Mouse (Mus musculus) retina, adult 2 months (tissue): ENCODE results near the gene Anxa5.

Experiments used
- DNase-seq: peaks from one replicate; pipeline ENCODE4 v3.0.0-alpha.2; 2012; ENCODE audit warnings: low read depth, low spot score

Gene Anxa5

DNA sequence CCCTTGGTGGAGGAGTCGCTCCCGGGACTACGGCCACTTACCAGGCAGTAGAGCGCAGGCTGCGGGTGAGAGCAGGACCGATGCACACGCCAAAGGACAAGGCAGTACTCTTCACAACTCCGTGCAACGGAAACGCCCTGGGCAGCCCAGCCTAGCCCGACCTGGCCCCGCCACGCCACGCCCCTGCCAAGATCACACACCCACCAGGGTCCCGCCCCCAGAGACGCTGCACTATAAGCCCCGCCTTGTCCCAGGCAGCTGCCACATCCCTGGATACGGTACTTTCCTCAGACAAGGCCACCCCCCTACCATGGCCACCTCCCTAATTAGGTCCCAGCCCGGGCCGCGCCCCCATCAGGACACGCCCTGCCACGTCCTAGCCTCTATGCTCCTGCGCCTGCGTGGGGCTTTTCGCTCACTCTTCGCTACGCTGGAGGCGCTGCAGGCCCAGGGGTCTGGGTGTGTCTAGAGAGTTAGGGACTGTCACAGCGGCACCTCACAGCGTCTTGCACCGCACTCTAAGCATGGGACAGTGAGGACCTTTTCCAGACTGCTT, at the start of gene Anxa5, which contains the start of gene 1810062G17Rik:
Gene Anxa5 (minus strand): TSS at position 363 of the 556 bp plus-strand sequence.
Gene 1810062G17Rik (plus strand): TSS at position 406 of the 556 bp plus-strand sequence.
- DNase-seq: peak; percentile 68

DNA sequence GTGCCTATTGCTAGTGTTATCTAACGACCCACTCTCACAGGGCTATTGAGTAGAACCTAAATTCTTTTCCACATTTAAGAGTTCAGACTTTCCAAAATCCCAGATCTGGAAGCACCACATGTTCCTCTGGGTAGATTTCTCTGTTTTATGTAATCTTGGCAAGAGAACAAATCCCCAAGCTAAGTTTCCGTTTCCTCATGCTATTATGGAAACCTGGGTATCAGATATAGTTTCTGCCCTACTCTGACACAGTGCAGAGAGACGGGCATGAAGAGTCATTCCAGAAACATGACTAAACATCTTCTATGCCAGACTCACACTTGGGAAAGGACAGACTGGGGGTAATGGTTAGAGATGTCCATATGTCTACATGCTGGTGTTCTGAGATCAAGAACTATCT, 48.8 kb upstream of the Anxa5 start:
- DNase-seq: no peak

GRCm38 (mm10) chr3:36522137-36522536, 46.4 kb upstream of the Anxa5 start:
- DNase-seq: no peak

GRCm38 (mm10) chr3:36521073-36522060, 45.7 kb upstream of the Anxa5 start, which contains the start of gene Gm11549:
Gene Gm11549, minus strand, starts transcription at chr3:36521813.
- DNase-seq: no peak

- DNase-seq: no peak
These were observed 40.5 kb upstream of the Anxa5 start for GRCm38 (mm10) chr3:36516196-36516595.

DNA sequence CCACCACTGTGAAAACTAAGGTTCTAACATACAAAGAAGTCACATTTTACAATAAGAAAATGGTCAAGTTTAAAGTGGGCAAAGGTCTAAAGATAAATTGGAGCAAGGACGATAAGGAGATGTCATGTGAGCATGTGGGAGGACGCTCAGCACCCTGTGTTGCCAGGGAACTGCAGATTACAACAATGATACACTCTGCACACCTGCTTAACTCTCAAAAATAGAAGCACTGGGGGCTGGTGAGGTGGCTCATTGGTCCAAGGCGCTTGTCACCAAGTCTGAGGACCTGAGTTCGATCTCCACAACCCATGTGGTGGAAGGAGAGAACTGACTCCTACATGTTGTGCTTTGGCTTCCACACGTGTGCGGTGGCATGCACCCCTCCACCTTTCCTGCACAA, 35.8 kb upstream of the Anxa5 start:
- DNase-seq: no peak

DNA sequence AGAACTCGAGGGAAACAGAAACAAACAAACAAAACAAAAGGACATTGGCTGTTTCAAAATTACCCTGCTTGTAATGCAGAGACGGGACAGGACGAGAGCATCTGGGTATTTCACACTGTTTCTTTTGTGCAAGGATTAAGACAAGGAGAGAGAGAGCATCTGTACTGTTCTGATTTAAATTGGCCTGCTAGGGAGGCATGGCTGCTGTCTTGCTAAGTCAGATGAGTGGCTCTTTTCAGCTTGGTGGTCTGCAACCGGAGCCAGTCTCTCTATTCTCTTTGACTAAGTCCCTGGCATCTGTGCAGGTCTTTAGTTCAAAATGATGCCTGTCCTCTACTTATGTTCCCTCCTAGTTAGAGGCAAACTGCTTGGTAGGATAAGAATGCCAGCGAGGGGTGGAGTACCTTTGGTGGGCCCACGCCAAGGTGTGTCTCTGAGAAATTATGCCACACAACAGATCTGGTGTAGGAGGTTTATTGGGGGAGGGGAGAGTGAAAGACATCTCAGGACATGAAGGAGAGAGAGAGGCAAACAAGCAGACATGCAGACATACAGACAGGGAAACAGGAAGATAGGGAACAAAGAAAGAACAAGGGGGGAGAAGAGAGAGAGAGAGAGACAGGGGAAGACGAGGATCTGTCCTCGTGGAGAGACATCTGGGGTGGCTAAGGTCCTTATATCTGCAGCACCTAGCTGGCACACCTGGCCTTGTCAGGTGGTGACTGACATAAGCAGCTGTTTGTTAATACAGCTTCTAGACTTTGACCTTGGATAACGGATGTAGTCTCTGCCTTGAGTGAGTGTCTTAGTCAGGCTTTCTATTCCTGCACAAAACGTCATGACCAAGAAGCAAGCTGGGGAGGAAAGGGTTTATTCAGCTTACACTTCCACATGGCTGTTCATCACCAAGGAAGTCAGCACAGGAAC, 30.4 kb upstream of the Anxa5 start:
- DNase-seq: no peak

GRCm38 (mm10) chr3:36505306-36505705, 29.6 kb upstream of the Anxa5 start:
- no peak for DNase-seq

DNA sequence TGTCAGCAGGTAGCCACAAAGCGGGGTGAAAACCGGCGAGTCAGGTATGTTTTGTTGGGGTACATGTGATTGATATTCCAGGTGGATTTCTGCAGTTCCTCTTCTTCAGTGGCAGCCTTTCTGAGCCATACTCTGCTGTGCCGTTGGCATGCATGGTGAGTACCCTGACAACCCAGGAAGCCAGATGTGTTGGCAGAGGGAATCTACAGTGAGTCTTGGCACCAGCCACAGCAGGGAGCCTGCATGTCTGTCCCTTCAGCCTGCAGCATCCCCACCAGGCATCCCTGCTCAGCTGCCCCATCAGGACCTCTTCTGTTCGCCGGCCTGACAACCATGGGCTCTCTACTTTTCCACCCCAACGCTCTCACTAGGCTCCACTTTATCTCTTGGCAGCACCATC, 25.9 kb upstream of the Anxa5 start:
- DNase-seq: no peak

DNA sequence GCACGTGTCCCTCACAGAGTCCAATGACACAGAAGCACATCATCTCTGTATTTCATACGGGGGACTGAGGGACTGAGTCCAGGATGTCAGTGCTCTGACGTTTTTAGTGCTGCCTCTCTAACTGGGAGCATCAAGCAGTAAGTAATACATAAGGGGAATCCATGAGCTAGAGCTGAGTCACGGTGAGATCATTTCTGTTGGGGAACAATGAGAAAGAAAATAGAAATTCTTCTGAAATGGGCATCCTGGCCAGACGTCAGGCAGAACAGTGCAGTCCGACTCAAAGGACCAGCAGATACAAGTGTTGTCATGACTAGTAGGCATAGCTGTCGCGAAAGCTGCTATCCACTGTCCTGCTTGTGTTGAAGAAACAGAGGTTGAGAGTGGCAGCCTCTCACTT, 25.3 kb upstream of the Anxa5 start:
- DNase-seq: no peak

GRCm38 (mm10) chr3:36499418-36499817, 23.7 kb upstream of the Anxa5 start:
- DNase-seq: no peak

DNA sequence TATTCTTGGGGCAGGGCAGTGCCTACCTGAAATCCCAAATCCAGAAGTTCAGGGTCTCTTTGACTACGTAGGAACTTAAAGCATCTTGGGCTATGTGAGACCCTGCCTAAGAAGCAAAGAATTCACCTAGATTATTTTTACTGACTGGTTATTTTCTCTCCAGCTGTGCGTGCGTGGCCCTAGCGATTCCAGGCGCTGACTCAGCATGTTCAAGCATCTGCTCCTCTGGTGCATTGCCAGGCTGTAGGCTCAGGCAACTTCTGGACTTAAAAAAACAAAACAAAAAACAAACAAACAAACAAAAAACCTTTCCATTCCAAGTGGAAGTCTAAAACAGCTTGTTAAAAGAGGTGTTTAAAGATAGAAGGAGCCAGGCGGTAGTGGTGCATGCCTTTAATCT, 22.5 kb upstream of the Anxa5 start:
- DNase-seq: no peak

DNA sequence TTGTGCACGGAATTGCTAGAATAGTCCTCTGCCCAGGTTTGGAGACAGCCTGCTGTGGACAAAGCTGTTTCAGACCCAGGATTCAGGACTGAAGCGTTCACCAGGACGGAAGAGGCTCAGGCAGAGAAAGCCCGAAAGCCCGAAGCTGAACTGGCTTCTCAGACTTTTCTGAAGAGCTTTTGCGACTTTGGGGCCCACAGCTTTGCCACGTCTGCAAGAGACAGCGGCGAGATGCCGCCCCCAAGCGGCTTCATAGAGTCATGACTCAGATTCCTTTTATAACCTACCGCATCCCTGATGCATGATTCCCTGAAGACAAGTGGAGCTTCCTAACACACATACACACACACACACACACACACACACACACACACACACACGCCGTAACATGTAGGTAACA, 21.1 kb upstream of the Anxa5 start:
- no peak for DNase-seq

DNA sequence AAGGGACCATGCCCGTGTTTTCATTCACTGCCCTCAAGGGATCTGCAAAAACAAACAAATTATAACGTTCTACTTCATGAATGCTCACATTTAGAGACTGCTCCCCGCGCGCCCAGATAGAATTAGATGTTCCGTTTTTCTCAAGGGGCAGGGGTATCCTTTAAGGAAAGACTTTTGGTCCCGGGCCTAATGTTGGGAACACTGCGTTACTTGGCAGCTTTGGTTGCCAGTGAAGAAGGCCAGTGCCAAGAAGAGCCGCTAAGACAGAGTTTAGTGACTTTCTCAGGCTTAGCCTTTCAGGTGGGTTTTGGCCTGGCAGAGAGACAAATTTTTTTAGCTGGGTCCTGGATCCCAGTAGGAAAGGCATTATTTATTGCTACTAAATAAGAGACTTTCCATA, 20.6 kb upstream of the Anxa5 start:
- no peak for DNase-seq

DNA sequence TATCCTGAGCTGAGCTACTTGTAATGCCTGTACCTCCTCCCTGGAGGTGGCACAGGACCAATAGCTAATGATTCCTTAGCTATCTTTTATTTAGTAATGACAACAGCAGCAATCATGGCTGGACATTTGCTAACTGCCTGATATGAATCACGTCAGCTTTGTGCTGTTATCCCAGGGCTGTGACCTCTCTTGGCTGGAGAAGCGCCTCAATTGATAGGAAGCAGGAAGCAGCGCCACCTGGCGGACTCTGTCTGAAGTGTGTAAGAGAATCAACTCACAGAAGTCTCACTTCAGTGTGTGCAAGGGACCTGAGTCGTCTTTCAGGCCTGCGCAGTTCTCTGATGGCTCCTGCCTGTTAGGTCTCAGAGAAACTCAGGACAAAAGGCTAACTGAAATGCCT, 19.7 kb upstream of the Anxa5 start:
- DNase-seq: peak; percentile 61

GRCm38 (mm10) chr3:36494613-36495012, 18.9 kb upstream of the Anxa5 start:
- no peak for DNase-seq

DNA sequence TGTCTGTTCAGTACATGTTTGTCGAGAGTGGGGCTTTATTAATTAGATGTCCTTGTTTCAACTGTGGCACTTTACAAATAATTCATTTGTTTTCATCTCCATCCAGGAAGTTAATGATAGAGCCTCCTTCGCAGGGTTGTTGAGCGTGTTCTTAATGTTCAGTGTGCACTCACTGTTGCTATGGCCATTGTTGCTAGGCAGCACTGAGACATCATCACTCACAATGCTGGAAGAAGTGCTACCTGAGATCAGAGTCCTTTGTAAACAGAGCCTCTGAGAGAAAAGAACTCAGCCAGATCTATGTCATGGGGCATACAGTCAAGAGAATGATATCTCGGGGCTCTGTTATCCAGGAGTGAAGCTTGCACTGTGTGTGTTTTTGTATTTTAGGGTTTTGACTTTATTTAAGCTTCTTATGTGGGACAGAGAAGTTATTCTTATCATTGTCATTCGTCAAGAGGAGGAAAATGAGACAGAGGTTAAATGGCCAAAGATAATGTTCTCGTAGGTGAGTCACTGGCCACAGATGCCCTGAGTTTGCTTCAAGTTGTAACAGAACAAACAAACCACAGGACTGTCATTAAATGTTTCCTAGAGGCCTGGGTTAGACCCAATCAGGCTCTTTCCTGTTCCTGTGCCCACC, 18.1 kb upstream of the Anxa5 start:
- DNase-seq: no peak

DNA sequence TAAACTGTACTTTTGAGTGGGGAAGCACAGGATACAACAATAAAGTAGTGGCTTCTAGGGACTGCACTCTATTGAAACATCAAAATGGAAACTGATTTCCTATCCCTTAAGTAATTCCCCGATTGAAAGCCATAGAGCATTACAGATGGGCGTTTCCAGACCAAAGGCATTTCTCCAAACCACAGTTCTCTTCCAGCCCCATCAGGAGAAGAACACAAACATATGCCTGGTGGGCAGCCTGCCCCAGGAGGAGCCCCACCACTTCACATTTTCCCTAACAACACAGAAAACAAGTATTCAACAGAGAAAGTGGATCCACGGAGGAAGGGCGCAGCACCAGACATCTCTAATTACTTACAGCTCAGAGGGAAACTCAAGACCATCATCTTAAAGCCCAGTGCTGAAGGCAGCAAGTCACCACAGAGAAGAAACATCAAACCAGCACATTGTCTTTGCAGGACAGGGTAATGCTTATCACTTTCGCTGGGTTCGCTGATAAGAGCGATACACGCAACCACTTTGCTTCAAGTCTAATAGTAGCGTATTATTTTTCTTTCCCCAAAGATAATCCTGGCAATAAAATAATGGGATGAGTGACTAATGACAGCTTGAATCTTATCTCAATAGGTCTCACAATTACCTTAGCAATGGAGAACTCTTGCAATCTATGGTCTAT, 17.2 kb upstream of the Anxa5 start:
- DNase-seq: no peak

DNA sequence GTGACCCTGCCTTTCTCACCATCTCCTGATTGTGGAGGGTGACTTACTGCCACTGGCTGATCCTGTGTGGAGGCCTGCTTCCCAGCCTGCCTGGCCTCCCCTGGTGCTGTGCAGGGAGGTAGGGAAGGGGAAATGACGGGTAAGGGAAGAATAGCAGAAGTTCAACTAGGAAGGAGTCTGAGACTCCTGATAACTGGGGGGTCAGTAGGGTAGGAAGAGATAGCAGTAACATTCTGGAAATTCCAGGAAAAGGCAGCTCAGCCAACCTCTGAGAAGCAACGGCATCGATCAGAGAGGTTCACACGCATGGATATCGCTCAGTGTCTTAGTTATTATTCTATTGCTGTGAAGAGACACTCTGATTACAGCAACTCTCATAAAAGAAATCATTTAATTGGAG, 15.8 kb upstream of the Anxa5 start:
- no peak for DNase-seq

- no peak for DNase-seq
These were observed 13.9 kb upstream of the Anxa5 start for GRCm38 (mm10) chr3:36489590-36489910.
